Mouse (Mus musculus) cerebellum, postnatal 25 days (tissue): Measurements from ENCODE around the gene Trex1.

Experiments used
- DNase-seq, 2 experiments: peaks; one replicate each; pipeline ENCODE4 v3.0.0; 2021; ENCODE audit warnings: mixed read lengths in 2 of 2

Gene Trex1

DNA sequence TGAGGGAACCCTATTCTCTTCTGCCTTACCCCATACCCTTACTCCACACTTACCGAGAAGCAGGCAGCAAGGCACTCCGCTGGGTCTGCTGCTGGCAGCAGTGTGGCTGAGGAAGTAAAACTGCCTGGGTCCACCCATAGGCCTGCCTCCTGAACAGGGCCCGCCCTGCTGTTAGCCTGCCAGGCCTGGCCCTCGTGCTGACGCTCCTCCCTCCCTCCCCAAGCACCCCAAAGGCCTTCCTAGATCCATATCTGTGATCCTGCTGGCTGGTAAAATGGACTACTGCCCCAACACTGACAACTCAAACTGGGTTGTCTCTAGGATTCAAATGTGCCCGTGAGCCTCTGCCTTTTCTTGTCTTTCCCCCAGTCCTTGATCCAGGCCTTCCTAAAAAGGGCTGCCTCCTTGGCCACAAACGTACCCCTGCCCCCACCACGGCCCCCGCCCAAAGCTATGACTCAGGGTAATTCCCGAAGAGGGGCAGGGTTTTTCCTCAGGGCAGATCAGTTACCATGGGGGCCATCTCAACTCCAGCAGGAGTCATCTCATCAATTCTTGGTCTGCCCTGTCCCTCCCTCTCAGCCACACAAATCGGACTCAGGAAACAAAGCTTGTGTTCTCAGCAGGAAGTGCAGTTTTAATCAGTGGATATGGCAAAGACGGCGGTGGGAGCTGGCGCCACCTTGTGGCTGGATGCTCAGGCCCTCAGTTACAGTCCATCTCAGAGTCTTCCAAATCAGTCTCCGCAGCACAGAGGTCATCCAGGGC is at the start of gene Trex1:
Trex1 (minus strand) TSS at position 599 of the 768 bp plus-strand sequence.
- DNase-seq = peak; percentile 91 to 92

DNA sequence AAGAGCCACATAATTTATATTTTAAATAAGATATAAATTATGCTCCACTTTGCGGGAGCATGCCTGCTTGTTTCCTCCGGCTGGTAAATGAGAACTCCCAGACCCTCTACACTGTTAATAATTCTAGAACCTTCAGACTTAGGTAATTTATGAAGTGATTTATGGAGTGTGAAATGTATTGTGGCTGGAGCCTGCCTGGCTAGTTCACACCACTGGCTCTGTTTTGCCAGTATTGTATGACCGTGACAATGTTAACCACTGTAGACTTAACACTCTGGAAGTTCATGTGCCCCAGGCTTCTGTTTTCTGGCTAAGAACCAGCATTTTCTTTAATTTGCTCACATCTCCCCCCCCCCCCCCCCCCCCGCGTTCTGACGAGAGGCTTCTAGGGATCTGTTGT is 47.8 kb upstream of the Trex1 start:
- no peak for DNase-seq

DNA sequence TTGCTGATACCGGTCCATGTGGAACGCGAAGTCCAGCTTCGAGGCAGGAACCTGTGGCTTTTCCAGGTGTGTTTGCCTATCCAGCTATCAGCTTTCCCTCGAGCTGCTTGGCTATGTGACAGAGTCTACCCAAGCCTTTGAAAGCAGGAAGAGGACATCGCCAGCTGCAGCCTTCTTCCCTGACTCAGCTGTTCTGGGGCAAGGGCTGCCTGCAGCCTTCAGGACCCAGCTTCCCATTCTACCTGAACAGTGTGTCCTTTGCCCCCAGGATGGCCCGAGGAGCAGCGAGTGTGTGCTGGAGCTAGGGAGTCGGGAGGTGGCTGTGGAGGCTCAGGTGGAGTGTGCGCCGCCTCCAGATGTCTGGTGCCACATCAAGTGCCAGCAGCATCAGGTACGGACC is 46.1 kb upstream of the Trex1 start:
- no peak for DNase-seq

- peak in 1 of 2 experiments; percentile 38 for DNase-seq
Observed at GRCm38 (mm10) chr9:109105011-109105410, 45.5 kb upstream of the Trex1 start.

DNA sequence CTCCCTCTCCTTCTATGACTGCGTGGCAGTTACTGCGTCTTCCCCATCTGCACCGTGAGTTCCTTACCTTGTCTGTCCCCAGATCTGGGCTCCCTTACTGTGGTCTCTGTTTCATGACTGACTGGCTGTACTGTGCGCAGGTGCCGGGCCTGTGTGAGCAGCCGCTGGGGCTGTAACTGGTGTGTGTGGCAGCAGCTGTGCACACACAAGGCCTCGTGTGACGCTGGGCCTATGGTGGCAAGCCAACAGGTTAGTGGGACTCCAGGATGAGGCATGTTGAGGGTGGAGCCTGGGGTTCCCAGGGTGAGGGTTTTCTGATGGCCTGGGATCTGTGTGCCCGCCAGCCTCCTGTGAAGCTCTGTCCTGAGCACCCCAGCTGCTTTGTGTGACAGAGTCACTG is 44.5 kb upstream of the Trex1 start:
- DNase-seq = no peak

GRCm38 (mm10) chr9:109103250-109103649 is 43.7 kb upstream of the Trex1 start:
- no peak for DNase-seq

DNA sequence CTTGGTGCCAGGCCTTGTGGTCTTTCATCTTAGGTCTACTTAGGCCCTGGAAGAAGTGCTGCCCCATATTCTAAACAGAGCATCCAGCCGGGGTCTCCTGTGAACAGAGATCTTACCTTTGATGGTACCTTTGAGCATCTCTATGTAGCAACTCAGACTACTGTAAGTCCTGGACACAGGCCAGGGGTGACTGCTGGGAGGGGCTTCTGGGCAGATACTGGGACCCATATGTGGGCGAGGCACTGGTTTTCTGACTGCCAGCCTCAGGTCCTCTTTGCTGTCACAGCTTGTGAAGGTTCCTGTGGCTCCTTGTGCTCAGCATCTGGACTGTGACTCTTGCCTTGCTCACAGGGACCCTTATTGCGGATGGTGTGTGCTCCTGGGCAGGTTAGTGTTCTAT is 43.0 kb upstream of the Trex1 start:
- no peak for DNase-seq

GRCm38 (mm10) chr9:109101933-109102445 is 42.5 kb upstream of the Trex1 start:
- no peak for DNase-seq

- DNase-seq = no peak
Observed at GRCm38 (mm10) chr9:109100307-109100928, 40.9 kb upstream of the Trex1 start.

DNA sequence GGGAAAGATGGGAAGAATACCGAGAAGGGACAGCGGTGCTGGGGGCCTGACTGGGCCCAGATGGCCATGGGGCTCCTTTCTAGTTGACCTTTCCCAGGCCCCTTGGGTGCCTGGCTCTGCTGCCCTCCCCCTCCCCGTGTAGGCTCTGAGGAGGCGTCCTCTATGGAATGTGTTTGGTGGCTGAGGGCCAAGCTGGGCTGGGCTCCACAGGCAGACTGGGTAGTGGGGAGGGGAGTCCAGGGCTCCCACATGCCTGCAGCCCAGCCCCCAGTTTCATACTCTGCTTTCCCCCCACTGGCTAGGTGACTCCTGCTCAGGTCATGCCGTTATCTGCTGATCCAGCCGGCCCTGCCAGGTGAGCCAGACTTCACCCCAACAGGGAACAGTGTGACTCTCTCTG is 39.4 kb upstream of the Trex1 start:
- peak in 1 of 2 experiments; percentile 45 for DNase-seq

GRCm38 (mm10) chr9:109098366-109098765 is 38.8 kb upstream of the Trex1 start:
- DNase-seq = no peak

GRCm38 (mm10) chr9:109097831-109098230 is 38.3 kb upstream of the Trex1 start:
- DNase-seq = peak; percentile 22 to 54

DNA sequence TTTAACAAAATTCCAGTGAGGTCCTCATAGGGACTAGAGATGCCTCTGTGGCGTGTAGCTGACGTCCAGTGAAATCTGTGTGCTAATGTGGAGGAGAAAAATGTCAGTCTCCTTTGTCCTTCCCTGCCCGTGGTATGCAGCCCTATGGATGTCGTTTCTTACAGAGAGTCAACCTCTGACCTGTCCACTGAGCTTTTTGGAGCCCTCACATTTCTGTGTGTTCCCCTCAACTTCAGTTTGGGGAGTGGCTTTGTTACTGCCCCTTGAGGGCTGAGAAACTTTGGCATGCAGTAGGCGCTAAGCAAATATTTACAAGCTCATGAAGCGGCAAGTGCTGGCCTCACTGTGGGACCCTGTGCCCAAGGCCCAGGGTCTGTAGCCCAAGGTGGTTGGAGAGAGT is 37.8 kb upstream of the Trex1 start:
- no peak for DNase-seq

- no peak for DNase-seq
Observed at GRCm38 (mm10) chr9:109096856-109097255, 37.3 kb upstream of the Trex1 start.

DNA sequence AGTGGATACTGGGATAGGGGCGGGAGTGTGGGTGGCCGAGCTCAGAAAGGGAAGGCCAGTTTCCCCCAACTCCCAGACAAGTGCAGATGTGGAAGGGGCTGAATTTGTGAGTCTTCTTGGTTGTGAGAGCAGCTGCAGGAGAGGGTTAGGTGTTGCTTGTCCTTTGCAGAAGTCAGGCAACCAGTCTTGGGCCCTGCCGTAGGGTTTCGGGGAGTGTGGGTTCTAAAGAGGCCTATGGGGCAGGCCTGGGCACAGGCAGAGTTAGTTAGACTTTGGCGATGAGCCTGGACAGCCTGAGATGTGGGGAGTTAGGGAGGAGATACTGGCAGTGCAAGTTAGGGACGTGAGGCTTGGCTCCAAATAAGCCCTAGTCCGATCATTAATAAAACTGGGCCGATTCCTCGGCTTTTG is 36.7 kb upstream of the Trex1 start:
- no peak for DNase-seq

- DNase-seq = peak; percentile 68 to 72
Observed at GRCm38 (mm10) chr9:109095137-109095982, 35.8 kb upstream of the Trex1 start, which contains the start of gene Plxnb1. Gene Plxnb1 (plus strand): TSS chr9:109095389.

- DNase-seq = no peak
Observed at GRCm38 (mm10) chr9:109094553-109095136, 35.1 kb upstream of the Trex1 start.

DNA sequence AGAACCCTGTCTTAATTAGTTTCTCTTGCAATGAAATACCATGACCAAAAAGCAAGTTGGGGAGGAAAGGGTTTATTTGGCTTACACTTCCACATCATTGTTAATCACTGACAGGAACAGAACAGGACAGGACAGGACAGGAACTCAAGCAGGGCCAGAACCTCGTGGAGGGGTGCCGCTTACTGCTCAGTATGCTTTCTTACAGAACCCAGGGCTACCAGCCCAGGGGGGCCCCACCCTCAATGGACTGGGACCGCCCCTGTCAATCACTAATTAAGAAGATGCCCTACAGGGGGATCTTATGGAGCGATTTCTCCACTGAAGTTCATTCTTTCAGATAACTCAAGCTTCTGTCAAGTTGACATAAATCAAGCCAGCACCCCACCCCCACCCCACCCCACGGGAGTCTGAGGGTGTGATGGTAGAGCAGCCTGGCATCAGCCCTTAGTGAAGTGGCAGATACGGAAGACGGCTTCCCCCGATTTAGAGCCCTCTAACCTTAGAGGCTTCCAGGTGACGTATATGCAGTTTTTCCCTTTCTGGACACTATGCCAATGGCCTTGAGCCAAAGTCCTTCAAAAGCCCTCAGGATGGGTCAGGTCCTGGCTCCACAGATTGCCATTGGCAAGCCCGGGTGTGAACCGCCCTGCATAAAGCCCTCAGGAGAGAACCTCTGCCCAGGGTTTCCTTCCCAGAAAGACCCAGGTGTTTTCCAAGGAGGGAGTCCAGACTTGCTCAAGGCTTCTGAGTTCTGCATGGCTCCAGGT is 34.4 kb upstream of the Trex1 start:
- DNase-seq = no peak

- no peak for DNase-seq
Observed at GRCm38 (mm10) chr9:109092799-109093198, 33.3 kb upstream of the Trex1 start.

DNA sequence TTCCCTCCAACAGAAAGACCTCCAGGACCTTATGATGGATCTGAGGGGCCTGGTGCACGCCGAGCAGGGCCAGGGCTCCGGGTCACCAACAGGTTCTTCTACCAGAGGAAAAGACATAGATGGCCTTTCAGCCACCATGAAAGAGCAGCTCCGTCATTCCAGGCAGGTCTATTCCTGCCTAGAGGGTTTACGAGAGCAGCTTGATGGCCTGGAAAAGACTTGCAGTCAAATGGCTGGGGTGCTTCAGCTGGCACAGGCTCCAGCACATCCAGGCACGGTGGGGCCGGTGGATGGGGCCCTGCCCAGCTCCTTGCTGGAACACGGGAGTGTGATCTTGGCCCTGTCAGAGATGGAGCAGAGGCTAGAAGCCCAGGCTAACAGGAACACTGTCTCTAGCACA is 32.3 kb upstream of the Trex1 start:
- DNase-seq = no peak

- DNase-seq = no peak
Observed at GRCm38 (mm10) chr9:109090446-109090845, 30.9 kb upstream of the Trex1 start.

DNA sequence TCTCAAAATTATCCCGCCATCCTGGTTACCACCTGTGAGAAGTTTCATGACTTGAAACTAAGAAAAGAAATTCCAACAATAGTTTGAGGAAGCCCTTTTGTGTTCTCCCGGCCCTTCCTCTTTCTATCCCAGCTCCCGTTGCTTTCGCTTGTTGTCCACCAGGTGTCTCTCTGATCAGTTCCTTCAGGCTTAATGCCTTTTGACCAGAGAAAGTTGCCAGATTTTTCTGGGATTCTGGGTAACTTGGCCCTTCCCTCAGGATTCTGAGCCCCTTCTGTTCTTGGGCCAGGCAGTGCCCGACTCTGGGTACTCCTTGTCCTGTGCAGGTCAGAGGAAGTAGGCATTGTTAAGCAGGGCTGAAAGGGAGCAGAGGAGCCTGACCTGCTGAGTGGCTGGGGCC is 28.5 kb upstream of the Trex1 start:
- DNase-seq = peak; percentile 41 to 59
